Mouse (Mus musculus) forebrain, embryonic 11.5 days (tissue): ENCODE data around the gene Coq2. TPM values are rescaled to one million over a fixed set of nuclear protein-coding genes. Genes with fewer than 3 reads are reported as not detected.

ENCODE experiments used
- polyA plus RNA-seq: library from polyadenylated mRNA; unstranded; fragments of >200 nt; fragmentation: Nextera tagmentation; extraction: Ambion mirVana; gene quantifications from 2 replicates; pipeline ENCODE4 v1.2.1, GENCODE M21; 2014

Gene Coq2
- polyA plus RNA-seq, 1 experiment from 2014 or later, result 50.8 TPM

Other genes with a start within 250 kb of the Coq2 start
- 18.5 and 22.0 TPM in 2 replicates for gene Lin54, start 174.5 kb downstream of the Coq2 start, polyA plus RNA-seq
- gene Cops4, start 156.8 kb downstream of the Coq2 start, polyA plus RNA-seq, result 227 and 231 TPM in 2 replicates
- gene Plac8, start 102.9 kb downstream of the Coq2 start, polyA plus RNA-seq, result 1.3 and 1.4 TPM in 2 replicates
- gene Hpse, start 44.6 kb upstream of the Coq2 start, polyA plus RNA-seq, result 0.72 and 0.83 TPM in 2 replicates
- 31.7 and 34.8 TPM in 2 replicates for gene Helq, start 123.5 kb upstream of the Coq2 start, polyA plus RNA-seq
- gene Mrps18c, start 123.5 kb upstream of the Coq2 start, polyA plus RNA-seq, result 164 and 175 TPM in 2 replicates
- gene Abraxas1, start 145.8 kb upstream of the Coq2 start, polyA plus RNA-seq, result 32.3 and 39.5 TPM in 2 replicates
- gene Gpat3, start 170.6 kb upstream of the Coq2 start, polyA plus RNA-seq, result 0.17 and 0.65 TPM in 2 replicates